Mouse (Mus musculus) heart, embryonic 15.5 days (tissue): ENCODE results near the gene Srbd1. TPM values are rescaled to one million over a fixed set of nuclear protein-coding genes. Genes with fewer than 3 reads are reported as not detected.

Source experiments
- ATAC-seq: fragments of 200-750 bp; cut with Nextera tagmentation; replicated peaks from 2 replicates; pipeline ENCODE4 v1.8.0; 2017; ENCODE audit warnings: low read depth, moderate TSS enrichment; ENCODE audit not compliant: insufficient number of reproducible peaks, insufficient read depth, low FRiP score
- H3K27ac ChIP-seq: fragments of 300-500 bp; sonication (generic); 2 replicates; pipeline ENCODE4 v1.5.1; 2015; ENCODE audit warnings: mild to moderate bottlenecking, inconsistent platforms
- H3K27me3 ChIP-seq: fragments of 300-500 bp; sonication (generic); 2 replicates; pipeline ENCODE4 v1.6.1; 2015; ENCODE audit warnings: inconsistent platforms
- H3K36me3 ChIP-seq: fragments of 300-500 bp; sonication (generic); 2 replicates; pipeline ENCODE4 v1.6.1; 2015; ENCODE audit warnings: mild to moderate bottlenecking, inconsistent platforms
- H3K4me1 ChIP-seq: fragments of 300-500 bp; sonication (generic); replicated peaks from 2 replicates; pipeline ENCODE4 v1.6.1; 2015; ENCODE audit warnings: inconsistent platforms
- H3K4me2 ChIP-seq: fragments of 300-500 bp; sonication (generic); 2 replicates; pipeline ENCODE4 v1.6.1; 2015; ENCODE audit warnings: inconsistent platforms, mild to moderate bottlenecking, moderate library complexity
- H3K4me3 ChIP-seq: fragments of 300-500 bp; sonication (generic); 2 replicates; pipeline ENCODE4 v1.5.1; 2015; ENCODE audit warnings: mild to moderate bottlenecking, inconsistent platforms
- H3K9ac ChIP-seq: fragments of 300-500 bp; sonication (generic); 2 replicates; pipeline ENCODE4 v1.6.1; 2015; ENCODE audit warnings: mild to moderate bottlenecking, inconsistent platforms
- H3K9me3 ChIP-seq: fragments of 300-500 bp; sonication (generic); replicated peaks from 2 replicates; pipeline ENCODE4 v1.6.1; 2016; ENCODE audit warnings: inconsistent platforms
- WGBS: fragments of 180-500 bp; shearing (Covaris S2); methylation state at CpG from one replicate; pipeline ENCODE4 v1.1.7; 2015; ENCODE audit warnings: mixed read lengths; 5-methylcytosine and 5-hydroxymethylcytosine counted together
- polyA plus RNA-seq: library from polyadenylated mRNA; unstranded; fragments of >200 nt; fragmentation: Nextera tagmentation; extraction: Ambion mirVana; gene quantifications from 2 replicates; pipeline ENCODE4 v1.2.1, GENCODE M21; 2015

Gene Srbd1
- polyA plus RNA-seq, 1 experiment from 2014 or later, result 9.5 TPM

DNA sequence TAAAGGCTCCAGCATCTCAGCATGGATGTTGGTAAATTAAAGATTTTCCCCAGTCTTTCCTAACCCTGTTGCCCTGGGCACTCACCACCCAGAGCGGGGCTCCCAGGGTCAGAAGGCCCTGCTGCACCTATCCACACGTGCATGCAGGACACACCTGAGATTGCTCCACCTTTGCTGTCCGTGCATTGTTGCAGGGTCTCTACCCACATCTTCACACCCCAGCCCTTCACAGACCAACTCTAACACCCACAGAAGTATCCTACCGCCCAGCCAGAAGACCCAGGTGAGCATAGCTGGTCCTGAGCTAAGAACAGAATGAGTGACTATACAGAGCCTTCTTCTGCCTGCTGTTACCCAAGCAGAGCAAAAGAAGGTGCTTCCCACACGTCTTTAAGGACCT lies 201.9 kb downstream of the Srbd1 start:
- peaks cover 5% of the 10 kb centered on the region; the same call in 1 of the 2 replicates for H3K4me1 ChIP-seq
- H3K27ac ChIP-seq, result no peak overlapping the region
- H3K4me2 ChIP-seq, result no peak overlapping the region
- H3K9ac ChIP-seq, result no peak overlapping the region
- no peaks in the 10 kb centered on the region for H3K9me3 ChIP-seq
- peaks cover 17% of the 10 kb centered on the region for H3K27me3 ChIP-seq
- no peak for ATAC-seq
- no peaks in the 10 kb centered on the region for H3K36me3 ChIP-seq
- WGBS, result 82% methylated on average over 5 of the region's 5 CpGs
- no peak overlapping the region for H3K4me3 ChIP-seq

DNA sequence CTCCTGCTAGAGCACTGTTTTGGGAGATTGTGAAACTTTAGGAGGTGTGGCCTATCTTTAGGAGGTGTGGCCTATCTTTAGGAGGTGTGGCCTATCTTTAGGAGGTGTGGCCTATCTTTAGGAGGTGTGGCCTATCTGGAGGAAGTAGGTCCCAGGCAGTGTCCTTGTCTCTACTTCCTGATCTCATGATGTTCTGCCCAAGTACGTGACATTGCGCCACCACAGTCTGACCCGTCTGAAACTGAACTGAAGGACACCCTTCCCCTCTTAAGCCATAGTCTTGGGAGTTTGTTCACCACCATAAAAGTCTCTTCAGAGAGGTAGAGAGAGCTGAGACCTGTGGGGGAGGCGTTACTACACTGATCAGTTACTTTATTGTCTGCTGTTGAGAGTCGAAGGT lies 202.9 kb downstream of the Srbd1 start:
- Histone ChIP-seq H3K4me3 (no peak overlapping the region), H3K9me3 (no peaks in the 10 kb centered on the region)
- 90% methylated on average over 5 of the region's 5 CpGs for WGBS

DNA sequence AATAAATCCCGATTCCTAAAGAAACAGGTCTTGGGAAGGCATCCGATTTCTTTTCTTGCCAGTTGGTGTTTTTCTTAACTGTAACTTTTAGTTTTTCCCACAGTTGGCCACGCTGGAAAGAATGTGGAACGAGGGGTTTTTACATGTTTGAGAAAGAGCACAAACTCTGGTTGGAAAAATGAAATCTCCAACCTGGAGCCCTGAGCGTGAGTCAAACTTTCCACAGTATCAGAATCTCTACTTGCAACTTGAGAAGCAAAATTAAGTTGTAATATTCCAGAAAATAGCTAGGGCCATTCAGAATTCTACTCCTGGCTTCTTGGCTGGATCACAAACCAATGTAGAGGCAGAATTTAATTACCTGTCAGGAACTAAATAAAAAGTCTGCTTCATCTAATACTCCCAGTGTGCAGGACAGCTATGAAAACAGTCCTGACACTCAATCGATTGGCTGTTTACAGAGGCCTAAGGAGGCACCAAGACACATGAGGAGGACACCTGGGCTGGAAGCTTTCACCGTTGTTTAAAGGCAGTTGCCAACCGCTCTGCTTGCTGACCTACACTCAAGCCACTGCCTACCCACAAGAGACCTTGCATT lies 203.7 kb downstream of the Srbd1 start:
- Histone ChIP-seq H3K27ac (no peak overlapping the region), H3K4me2 (no peak overlapping the region), H3K4me3 (no peak overlapping the region), H3K4me1 (peaks cover 5% of the 10 kb centered on the region; the same call in 1 of the 2 replicates), H3K9ac (no peak overlapping the region), H3K36me3 (no peaks in the 10 kb centered on the region), H3K27me3 (0 out of 2 replicates have a peak, but pooled peaks cover 9% of the 10 kb centered on the region), H3K9me3 (no peaks in the 10 kb centered on the region)
- ATAC-seq, result no peak
- 74% methylated on average over 8 of the region's 8 CpGs for WGBS

More for the DNA sequence above, 202.9 kb downstream of the Srbd1 start:
- Histone ChIP-seq H3K36me3 (no peaks in the 10 kb centered on the region), H3K4me1 (peaks cover 5% of the 10 kb centered on the region; the same call in 1 of the 2 replicates), H3K27me3 (peaks cover 15% of the 10 kb centered on the region; the same call in 1 of the 2 replicates), H3K27ac (no peak overlapping the region), H3K4me2 (no peak overlapping the region), H3K9ac (no peak overlapping the region)
- no peak for ATAC-seq

DNA sequence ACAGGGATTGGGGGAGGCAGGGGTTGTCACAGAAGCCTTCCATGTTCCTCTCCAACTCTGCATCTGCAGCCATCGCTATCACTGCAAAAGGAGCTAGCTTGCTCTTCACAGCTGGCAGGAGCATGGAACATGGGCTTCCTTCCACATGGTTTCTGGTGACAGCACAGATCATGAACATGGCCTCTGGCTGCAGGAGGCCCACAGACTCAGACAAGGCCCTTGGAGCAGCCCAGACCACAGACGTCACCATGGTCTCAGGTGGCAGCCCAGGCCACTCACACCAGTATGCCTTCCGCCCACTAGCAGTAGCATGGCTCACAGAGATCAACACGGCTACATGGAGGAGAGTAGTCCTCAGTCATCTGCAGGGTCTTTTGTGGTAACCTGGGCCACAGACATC lies 207.8 kb downstream of the Srbd1 start:
- Histone ChIP-seq H3K9ac (no peak overlapping the region), H3K4me3 (no peak overlapping the region), H3K4me2 (no peak overlapping the region), H3K9me3 (no peaks in the 10 kb centered on the region), H3K27me3 (no peaks in the 10 kb centered on the region), H3K4me1 (no peaks in the 10 kb centered on the region), H3K36me3 (no peaks in the 10 kb centered on the region), H3K27ac (no peak overlapping the region)
- no peak for ATAC-seq
- 89% methylated on average over 4 of the region's 4 CpGs for WGBS

DNA sequence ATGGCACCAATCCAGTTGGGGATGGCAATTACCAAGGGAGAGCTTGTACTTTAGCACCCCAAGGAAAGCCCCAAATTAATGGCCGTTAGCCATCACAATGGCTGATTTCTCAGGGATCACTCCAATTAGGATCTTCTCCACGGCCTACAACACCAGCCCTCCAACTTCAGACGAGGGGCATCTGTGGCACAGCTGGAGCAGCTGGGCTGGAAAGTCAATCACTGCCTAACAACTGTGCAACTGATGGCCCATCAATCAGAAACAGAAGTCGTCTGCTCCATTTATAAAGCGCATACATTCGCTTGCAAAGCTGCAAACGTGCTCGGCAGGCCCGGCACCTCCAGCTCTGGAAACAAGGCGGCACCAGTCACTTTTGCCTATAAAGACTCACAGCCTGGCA lies 209.7 kb downstream of the Srbd1 start:
- Histone ChIP-seq H3K36me3 (no peaks in the 10 kb centered on the region), H3K4me1 (no peaks in the 10 kb centered on the region), H3K4me3 (no peak overlapping the region), H3K4me2 (no peak overlapping the region), H3K9me3 (no peaks in the 10 kb centered on the region), H3K9ac (no peak overlapping the region), H3K27ac (no peak overlapping the region), H3K27me3 (no peaks in the 10 kb centered on the region)
- ATAC-seq, result no peak
- 79% methylated on average over 10 of the region's 10 CpGs for WGBS

Other genes starting within 250 kb of the Srbd1 start
- 8.5 and 9.6 TPM in 2 replicates for gene Prkce, start 22.6 kb upstream of the Srbd1 start, polyA plus RNA-seq